Mouse (Mus musculus) olfactory bulb, adult 2 months (tissue): ENCODE measurements around the gene Cap2.

ENCODE experiments used
- CTCF ChIP-seq: fragments of 200-500 bp; IDR thresholded peaks from 2 replicates; pipeline ENCODE4 v1.5.1; 2012; ENCODE audit warnings: low read depth, mild to moderate bottlenecking, low read length, moderate library complexity; ENCODE audit not compliant: insufficient read depth
- POLR2A ChIP-seq: fragments of 200-500 bp; IDR thresholded peaks from 2 replicates; pipeline ENCODE4 v1.6.1; 2012; ENCODE audit warnings: mild to moderate bottlenecking, low read depth, low read length, moderate library complexity; ENCODE audit not compliant: insufficient read depth

DNA sequence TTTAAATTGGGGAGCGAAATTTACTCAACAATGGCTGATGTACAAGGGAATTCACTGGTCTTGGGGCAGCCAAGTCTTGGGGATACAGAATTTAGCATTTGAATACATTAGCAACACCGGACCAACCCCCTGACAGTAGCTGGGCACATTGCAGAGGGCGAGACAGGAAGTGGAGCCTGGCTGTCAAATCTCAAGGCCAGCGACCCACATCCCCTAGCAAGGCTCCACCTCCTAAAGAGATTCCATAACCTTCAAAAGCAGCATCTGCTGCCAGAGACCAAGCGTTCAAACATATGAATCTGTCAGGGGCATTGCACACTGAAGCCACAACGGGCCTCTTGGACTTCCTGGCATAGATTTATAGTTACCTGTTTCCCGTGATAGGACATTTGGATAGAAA is 150.2 kb downstream of the Cap2 start:
- no peak for TF ChIP-seq POLR2A
- no peak for TF ChIP-seq CTCF
